Mouse (Mus musculus) liver, adult 2 months (tissue): Measurements from ENCODE around the gene Bmpr1b.

Experiments used
- CTCF ChIP-seq: fragments of 200-500 bp; IDR thresholded peaks from 2 replicates; pipeline ENCODE4 v1.5.1; 2011; ENCODE audit warnings: low read depth, low read length, control low read depth
- POLR2A ChIP-seq: fragments of 200-500 bp; IDR thresholded peaks from 2 replicates; pipeline ENCODE4 v1.6.1; 2011; ENCODE audit warnings: low read length, control low read depth; ENCODE audit not compliant: insufficient read depth; ENCODE audit errors: extremely low read depth

GRCm38 (mm10) chr3:141804133-141804532, 365.1 kb downstream of the Bmpr1b start:
- TF ChIP-seq CTCF: no peak
- TF ChIP-seq POLR2A: no peak
